Mouse (Mus musculus) layer of hippocampus, adult 11-12 months (tissue): ENCODE measurements around the gene Stk35.
"Not testable (repeated sequence)": the region's sequence is repeated elsewhere in the genome, so short reads cannot be mapped to it uniquely, and the experiment has no call there.

Experiments used
- DNase-seq: peaks from one replicate; pipeline ENCODE4 v3.0.0; 2022; ENCODE audit warnings: low spot score

Stk35 gene

DNA sequence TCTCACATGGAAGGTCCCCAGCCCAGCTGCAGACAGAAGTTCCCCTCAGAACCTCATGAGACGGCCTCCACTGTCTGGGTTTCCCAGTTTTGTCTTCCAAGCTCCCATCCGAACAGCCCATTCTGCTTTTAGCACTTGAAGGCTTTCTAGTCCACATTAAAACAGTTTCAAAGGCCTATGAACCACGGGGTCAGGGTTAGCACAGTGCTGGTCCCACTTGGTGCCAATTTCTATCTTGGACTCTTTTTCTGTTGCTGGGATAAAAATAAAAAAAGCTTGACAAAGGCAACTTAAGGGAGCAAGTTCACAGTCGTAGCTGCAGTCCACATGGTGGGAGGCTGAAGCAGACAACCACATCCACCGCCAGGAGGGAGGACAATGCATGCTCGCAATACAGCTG, 34.6 kb downstream of the Stk35 start:
- no peak for DNase-seq

DNA sequence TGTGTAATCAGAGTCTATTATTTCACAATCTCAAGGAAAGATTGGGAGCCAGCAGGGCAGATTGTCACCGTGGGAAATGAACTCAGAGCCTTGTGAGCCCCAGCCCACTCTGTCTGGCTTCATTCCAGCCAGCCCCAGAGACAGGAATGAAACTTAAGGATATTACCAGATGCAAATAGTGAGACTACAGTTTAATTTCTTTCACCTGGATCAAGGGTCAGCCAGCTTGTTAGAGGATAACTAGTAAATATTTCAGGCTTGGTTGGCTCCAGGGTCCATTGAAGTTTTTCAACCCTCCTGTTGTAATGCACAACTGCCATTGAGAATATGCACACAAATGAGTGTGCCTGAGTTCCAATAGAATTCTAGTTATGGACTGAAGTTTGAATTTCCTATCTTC, 36.6 kb downstream of the Stk35 start:
- DNase-seq, result no peak

DNA sequence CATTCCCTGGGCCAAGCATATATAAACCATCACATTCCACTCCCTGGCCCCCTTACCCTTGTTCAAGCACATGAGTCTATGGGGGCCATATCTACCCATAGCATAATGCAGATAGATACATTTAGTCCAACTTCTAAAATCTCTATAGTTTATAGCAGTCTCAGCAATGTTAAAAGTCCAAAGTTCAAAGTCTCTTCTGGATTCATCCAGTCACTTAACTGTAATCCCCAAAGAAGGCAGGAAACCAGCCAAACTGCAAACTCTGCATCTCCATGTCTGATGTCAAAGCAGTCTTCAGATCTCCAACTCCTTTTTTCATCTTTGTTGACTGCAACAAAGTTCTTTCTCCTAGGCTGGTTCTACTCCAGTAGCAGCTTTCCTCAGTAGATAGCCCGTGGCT, 38.0 kb downstream of the Stk35 start:
- DNase-seq, result no peak

DNA sequence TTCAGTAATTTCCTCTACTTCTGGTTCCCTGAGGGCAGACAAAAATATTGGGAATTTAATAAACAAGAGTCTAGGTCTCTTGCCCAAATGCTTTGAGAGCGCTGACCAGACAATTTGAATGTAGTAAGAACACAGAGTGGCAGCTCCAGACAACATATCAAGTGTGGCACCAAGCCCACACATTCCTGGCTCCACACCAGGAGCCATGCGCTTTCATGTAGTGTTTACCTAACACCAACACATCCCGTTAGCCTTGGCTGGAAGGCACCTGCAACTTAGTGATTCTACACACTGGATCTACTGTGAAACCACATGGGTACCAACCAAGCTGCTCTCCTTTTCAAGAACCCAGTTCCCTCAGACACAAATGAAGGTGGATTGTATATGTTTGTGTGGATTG, 45.5 kb downstream of the Stk35 start:
- DNase-seq, result no peak

GRCm38 (mm10) chr2:129846501-129846900, 46.2 kb downstream of the Stk35 start:
- no peak for DNase-seq

GRCm38 (mm10) chr2:129849078-129849477, 48.8 kb downstream of the Stk35 start:
- DNase-seq, result not testable (repeated sequence)

- DNase-seq, result no peak
These were observed 51.2 kb downstream of the Stk35 start for GRCm38 (mm10) chr2:129851512-129851911.

DNA sequence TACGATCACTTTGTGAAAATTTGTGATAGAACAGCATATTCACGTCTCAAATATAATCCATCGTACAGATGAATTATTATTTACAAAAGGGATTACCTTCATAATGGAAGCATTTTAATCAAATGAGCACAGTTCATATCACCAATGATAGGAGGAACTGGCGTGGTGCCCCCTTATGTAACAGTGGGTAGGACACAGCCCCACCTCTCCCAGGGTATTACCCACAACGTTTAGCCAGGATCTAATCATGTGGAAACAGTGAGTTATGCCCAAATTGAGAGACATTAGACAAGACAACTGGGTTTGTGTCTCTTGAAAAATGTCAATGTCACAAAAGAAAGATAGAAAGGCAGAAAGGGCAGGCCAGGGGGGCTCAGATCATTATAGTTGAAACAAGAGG, 62.9 kb downstream of the Stk35 start:
- DNase-seq, result no peak

DNA sequence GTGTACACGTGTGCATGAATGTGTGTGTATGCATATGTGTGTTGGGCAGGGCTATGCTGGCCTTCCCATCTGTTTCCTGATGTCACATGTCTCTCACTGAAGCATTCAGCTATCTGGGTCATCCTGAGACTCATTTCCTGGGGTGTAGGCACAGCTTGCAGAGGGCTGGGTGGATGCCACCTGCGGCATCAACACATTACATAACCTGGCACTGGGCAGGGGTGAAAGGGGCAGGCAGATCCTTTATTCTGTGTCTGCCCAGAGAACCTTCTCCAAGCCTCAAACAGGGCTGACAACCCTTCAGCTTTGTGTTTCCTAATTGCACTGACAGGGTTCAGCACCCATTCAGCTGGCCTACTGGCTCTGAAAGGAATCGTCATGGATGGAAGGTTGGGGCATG, 64.6 kb downstream of the Stk35 start:
- DNase-seq, result no peak

GRCm38 (mm10) chr2:129869151-129869550, 68.8 kb downstream of the Stk35 start:
- DNase-seq, result no peak

DNA sequence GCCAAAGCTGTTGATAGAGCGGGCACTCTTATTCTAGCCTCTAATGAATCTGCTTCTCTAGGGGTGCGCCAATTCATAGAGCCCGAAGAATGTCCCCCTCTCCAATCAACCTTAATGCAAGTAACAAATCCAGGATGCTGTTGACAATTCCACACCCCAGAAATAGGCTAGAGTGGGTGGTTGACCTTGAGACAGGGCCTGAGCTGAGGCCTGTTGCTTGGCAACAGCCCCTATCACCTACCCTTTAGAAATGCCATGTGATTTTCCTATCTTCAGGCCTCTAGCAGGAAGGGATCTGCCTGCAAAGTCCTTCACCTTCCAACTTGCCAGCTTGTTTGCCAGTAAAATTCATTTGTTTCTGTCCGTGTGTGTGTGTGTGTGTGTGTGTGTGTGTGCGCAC, 70.9 kb downstream of the Stk35 start:
- no peak for DNase-seq

DNA sequence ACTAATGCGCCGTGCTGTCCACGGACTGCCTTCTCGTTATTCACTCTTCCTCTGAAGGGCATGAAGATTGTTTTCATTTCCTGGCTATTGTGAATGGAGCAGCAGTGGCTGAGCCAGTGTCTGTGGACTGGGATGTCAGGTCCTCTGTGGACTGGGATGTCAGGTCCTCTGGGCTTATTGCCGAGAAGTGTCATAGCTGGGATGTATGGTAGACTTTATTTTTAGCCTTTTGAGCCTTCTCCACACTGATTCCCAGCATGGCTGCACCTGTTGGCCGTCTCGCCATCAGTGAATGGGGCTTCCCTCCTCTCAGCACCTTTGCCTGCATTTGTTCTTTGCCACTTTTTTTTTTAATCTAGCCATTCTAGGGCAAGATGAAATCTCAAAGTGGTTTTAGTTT, 71.8 kb downstream of the Stk35 start:
- no peak for DNase-seq

- peak; percentile 88 for DNase-seq
These were observed 73.2 kb downstream of the Stk35 start for GRCm38 (mm10) chr2:129873489-129873888.

- no peak for DNase-seq
These were observed 73.8 kb downstream of the Stk35 start for GRCm38 (mm10) chr2:129874084-129874483.

GRCm38 (mm10) chr2:129874509-129875095, 74.3 kb downstream of the Stk35 start:
- no peak for DNase-seq

GRCm38 (mm10) chr2:129876935-129877334, 76.6 kb downstream of the Stk35 start:
- peak; percentile 43 for DNase-seq

GRCm38 (mm10) chr2:129879817-129880216, 79.5 kb downstream of the Stk35 start:
- peak; percentile 85 for DNase-seq

GRCm38 (mm10) chr2:129880226-129880625, 79.9 kb downstream of the Stk35 start:
- no peak for DNase-seq

DNA sequence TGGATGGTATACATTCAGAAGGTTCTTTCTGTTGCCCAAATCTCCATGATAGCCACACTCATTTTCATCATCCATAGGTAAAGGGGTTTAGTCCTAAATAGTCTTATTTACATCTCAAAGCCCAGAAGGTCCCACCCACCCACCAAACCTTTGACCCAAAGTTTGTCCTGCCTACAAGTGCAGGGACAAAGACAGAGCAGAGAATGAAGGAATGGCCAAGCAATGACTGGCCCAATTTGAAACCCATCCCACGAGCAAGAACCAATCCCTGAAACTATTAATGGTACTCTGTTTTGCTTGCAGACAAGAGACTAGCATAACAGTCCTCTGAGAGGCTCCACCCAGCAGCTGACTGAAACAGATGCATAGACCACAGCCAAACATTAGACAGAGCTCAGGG, 81.6 kb downstream of the Stk35 start:
- no peak for DNase-seq
